Mouse (Mus musculus): ENCODE results near the gene Atp9a.

Atp9a gene

DNA sequence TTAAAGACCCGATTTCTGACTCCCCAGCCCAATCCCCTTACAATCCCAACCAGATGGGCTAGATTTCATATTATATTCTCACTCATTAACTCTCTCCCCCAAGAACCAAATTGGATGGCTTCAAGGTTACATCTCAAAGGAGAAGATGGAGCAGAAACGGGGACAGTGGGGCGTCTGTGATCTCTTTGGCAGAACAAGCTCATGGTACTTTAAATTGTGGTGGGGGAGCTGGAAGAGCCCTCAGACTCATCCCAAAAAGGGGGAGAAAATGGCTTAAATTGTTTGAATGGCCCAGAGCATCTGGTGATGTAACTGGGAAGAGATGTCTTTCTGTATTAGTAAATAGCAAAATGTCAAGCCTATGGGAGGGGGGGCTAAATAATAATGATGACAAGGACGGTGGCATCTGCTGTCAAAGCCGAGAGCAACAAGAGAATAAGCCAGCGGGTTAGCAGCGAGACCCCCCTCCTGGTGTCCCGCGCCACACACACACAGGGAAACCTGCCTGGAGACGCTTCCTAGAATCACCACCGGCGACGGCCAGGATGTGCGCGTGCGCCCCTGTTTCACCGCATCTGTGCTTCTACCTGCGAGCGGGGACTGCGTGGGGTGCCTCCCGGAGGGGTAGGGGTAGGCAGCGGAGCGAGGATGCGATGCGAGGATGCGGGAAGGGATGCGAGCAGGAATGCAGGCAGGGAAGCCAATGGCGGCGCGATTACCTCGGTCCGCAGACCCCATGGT is 141.3 kb downstream of the Atp9a start:
- DNase-seq (ENCODE audit: inconsistent ontology term), result no peak

DNA sequence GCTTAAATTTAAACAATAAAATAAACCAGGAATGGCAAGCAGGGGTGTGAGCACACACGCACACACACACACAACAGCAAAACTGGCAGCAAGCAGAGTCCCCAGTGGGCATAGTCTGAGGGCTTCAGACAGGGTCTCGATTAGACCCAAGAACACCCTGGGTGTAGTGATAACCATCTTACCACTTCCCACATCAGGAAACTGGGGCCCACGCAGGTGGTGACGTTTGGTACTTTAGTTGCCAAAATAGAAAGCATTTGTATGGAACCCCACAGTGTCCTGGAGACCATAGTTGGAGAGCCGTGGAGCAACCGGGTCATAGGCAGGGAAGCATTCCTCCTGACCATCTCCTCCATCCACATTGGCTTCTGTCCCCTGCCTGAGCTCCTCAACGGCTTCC is 146.5 kb downstream of the Atp9a start:
- DNase-seq (ENCODE audit: inconsistent ontology term), result no peak

DNA sequence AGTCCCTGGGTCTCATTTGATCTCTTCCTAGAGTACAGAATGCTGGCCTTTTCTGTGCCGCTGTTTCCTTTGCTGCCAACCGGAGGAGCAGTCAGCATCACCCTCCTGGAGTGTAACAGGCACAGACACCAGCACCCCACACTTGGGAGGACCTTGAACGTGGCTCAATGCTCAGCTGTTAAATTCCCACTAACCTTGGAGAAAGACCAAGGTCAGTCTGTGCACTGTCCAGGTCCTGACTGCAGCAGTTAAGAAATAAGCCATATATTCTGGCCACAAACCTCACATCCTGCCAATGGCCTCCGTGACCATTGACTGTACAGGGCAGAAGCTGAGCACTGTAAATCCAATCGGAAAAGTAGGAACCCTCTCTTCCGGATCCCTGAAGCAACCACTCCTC is 148.5 kb downstream of the Atp9a start:
- no peak for DNase-seq (ENCODE audit: inconsistent ontology term)

DNA sequence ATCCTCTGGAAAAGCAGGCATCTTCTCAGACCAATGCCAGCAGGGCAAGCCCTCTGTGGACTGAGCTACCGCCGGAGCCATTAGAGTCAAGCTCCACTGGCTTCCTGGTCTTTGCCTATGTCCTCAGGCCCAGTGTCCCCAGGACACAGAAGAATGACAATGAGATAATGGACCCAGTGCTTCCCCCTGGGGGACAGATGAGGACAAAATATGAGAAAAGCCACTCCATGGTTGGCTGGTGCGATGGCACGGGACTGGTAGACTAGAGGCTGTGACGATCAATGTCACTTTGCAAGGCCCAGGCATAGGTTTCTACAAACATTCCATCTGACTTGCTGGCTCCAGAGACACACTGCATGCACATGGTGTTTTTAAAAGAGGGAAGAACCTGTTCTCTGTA is 149.2 kb downstream of the Atp9a start:
- DNase-seq (ENCODE audit: inconsistent ontology term), result no peak

DNA sequence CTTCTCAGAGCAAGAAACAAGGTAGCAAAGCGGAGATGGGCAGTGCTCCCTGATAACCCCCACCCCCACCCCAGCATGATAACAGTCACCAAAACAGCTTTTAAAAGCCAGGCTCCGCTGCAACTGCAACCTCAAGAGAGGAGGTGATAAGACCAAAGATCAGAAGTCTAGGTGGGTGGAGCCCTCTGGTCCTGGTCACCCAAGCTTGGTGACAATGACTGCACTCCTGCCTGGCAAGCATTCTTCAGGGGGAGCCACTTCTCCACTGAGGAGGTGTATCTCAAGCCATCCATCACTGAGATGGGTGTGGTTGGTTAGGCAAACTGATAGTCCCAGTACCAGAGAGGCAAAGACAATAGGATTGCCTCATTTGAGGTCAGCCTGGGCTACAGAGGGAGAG is 151.1 kb downstream of the Atp9a start:
- no peak for DNase-seq (ENCODE audit: inconsistent ontology term)

DNA sequence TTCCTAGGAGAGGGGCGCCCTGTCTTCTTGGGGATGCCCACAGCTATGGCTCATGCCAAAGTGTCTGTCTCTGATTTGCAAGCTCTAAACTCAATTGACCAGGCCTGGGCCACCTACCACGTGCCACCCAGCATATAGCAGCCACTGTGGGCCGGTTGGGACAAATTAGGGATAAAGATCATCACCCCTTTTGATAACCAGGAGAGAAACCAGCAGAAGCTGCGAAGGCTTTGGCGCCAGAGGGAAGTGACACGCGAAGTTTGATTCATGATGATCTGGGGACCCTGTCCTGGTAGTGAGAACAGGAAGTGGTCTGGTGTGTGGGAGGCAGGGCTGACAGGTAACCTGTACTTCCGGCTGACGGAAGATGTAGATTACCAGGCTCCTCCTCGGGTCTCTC is 151.7 kb downstream of the Atp9a start:
- no peak for DNase-seq (ENCODE audit: inconsistent ontology term)

DNA sequence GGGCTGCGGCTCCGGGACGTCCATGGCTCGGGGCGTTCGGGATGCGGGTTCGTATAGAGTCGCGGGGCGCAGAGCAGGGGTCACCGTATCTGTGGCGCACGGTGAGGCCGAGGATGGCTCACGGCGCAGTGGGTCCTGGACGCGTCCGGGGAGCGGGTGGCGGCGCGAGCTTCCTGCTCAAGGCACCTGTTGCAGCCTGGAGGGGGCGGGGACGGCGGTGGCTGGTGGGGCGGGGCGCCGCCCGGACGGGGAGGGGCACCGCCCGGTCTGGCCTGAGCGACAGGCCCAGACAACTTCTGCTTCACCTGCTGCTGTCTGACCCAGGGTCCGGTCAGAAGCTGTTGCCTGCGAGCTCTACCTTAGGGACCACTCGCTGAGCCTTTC is 152.0 kb downstream of the Atp9a start:
- peak; percentile 64 for DNase-seq (ENCODE audit: inconsistent ontology term)

DNA sequence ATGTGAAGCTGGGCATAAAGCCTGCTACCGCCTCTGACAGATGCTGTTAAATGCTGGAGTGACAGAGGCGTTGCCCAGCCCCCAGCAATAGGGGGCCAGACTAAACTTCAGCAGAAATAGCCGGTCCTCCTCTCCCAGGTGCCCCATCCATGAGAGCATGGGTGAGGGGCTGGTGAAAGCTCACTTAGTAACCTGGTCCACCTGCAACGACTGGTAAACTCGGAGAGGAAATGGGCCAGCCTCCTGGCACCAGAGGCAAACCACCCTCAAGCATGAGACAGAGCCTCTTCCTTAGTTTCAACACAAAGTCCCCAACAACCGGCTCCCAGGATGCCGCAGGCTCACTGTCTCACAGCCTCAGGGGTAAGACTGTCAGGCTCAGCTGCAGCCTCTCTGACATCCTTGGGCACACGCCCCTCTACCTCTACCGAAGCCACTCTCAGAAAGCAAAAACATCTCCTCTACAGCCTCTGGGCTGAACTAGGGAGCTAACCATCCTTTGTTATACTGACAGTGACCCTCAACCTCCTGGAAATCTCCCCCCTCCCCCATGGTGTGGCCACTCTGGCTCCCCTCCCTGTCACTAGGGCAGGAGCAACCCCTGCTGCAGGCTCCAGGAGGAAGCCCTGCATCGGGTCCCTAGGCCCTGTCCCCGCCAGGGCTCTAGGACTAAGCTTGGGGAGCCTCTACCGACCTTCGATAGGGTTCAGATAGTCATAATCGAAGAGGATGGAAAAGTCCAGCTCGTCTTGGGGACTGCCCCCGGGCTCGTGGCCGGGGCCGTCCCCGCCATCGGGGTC is 152.6 kb downstream of the Atp9a start:
- peak; percentile 46 for DNase-seq (ENCODE audit: inconsistent ontology term)

DNA sequence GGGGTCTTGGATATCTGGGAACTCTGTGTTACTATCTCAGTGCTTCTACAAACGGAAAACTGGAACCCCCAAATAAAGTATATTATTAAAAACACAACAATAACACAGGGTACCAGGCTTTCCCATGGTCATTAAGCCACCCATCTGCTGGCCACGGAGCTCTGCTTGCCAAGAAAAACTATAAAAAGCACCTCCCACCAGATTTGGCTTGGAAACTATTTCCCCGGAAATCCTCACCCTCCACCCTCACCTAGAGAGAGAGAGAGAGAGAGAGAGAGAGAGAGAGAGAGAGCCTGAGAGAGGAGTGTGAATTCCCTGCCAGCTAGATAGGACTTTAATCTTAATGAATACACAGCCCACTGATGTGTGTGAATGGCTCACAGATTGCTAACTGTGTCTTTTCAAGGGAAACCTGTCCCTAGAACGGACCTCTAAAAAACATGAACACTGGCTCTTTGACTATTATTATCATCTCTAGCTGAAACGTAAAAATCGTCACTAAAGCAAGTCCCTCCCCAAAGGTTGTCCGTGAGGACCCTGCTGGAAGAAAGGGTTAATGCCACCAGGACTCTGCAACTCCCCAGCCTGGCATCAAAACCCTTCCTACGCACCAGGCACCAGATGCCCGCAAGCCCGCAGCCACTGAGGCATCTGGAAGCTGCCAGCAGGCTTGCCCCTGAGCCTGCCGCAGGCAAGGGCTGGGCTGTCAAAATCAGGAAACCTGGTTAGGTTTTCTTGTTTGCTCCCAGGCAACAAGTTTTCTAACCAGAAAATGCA is 153.4 kb downstream of the Atp9a start:
- no peak for DNase-seq (ENCODE audit: inconsistent ontology term)

DNA sequence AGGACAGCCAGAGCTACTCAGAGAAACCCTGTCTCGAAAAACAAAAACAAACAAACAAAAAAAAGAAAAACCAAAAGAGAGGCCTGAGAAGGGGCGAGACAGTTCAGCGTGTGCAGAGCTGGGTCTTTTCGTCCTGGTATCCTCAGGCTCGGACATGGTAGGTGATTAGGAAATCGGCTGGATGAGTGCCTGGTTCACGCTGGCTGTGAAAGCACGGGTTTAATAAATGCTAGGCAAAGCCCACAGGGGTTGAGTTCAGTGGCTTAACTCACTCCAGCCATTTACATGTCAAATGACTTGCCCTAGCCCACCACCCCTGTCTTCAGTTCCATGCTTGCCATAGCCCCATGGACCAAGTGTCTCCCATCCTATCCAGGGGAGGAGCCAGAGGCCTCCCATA is 155.1 kb downstream of the Atp9a start:
- DNase-seq (ENCODE audit: inconsistent ontology term), result no peak

DNA sequence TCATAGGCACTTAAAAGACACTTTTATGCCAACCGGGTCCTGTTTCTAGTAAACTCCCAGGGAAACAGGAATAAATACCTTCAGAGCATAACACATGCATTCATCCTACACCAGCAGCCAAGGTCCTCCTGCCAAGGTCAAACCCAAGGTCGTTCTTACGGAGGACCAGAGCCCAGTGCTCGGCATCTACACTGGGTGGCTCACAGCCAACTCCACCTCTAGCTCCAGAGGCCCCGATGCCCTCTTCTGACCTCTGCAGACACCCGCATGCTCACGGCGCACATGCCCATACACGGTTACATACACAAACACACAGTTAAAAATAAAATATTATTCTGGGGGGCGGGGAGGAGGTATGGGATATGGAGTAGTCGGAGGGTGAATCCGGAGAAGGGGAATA is 155.7 kb downstream of the Atp9a start:
- DNase-seq (ENCODE audit: inconsistent ontology term), result no peak

DNA sequence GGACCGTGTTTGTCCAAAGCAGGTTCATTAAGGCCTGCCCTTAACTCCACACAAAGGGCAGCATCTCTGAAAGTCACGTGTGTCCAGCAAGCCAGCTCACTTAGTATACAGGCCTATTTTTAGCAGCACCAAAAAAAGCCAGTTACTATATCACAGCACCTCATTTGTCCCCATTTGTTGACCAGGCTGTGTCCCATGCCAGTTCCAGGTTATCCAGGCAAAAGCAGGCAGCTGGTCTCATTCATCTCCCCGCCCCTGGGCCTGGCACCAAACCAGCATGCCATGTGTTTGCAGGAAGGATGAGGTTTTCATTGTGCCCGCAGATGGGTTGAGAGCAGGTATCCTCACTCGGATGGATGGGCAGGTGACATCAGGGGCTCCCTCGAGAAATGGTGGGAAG is 157.4 kb downstream of the Atp9a start:
- DNase-seq (ENCODE audit: inconsistent ontology term), result no peak
